Mouse (Mus musculus) bone marrow macrophage, adult 2 months (primary cell): ENCODE measurements around the gene Tnfrsf25.

Experiments
- CTCF ChIP-seq: IDR thresholded peaks from 2 replicates; pipeline ENCODE4 v1.5.1; 2012; ENCODE audit warnings: low read depth, mild to moderate bottlenecking, low read length, moderate library complexity
- POLR2A ChIP-seq: IDR thresholded peaks from 2 replicates; pipeline ENCODE4 v1.6.1; 2012; ENCODE audit warnings: mild to moderate bottlenecking, low read depth, low read length, borderline replicate concordance

DNA sequence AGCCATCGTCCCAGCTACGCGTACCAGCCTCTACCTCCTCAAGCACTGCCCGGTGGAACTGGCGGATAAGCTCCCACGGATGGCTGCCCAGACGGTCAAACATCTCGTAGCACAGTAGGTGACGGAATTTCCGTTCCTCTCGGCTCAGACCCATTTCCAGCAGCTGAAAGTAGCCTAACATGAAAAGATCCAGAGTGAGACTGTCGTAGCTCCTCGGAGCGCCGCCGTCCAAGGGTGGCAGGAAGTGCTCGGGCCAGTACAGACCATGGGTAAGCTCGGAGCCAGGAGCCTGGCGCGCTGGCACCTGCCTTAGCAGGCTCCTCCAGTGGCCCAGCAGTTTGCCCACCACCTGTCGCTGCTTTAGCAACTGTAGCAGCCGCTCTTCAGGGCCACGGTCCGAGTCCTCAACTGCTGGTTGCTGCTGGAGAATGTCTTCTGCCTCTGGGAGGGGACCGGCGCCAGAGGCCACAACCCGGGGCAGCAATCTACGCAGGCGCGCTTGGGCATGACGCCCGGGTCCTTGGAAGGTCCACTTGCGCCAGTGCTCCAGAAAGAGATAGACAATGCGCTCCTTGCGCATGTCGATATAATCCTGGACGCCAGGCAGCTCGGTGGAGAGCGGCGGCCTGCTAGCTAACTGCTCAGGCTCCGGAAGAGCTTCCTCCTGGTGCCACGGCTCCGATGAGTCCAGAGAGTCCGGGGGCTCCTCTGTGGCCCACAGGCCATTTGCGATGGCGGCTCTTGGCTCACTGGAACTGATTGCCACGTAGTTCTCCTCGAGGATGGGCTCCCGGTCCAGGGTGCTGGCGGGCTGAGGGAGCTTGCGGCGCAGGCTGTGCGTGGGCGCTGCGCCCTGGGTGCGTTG lies 9.7 kb downstream of the Tnfrsf25 start:
- TF ChIP-seq POLR2A (no peak), CTCF (no peak)
